Mouse (Mus musculus) CH12.LX (cell line): Measurements from ENCODE around the gene Sema3f. TPM values are rescaled to one million over a fixed set of nuclear protein-coding genes. Genes with fewer than 3 reads are reported as not detected.

Experiments used
- DNase-seq: peaks from one replicate; pipeline ENCODE4 v3.0.0-alpha.2; 2013; ENCODE audit errors: extremely low read depth
- H3K27ac ChIP-seq: 2 replicates; pipeline ENCODE4 v1.5.1; 2012; ENCODE audit warnings: low read depth, mild to moderate bottlenecking, control low read depth, moderate library complexity; ENCODE audit not compliant: insufficient read depth
- H3K27me3 ChIP-seq: replicated peaks from 2 replicates; pipeline ENCODE3; 2012; ENCODE audit warnings: inconsistent platforms
- H3K36me3 ChIP-seq, 2 experiments: replicated peaks in 1 of 2; 2 replicates each; pipeline versions ENCODE3 to v1.6.1; 2012; ENCODE audit warnings: inconsistent platforms in 1 of 2, low read length in 1 of 2, mild to moderate bottlenecking in 1 of 2, mixed read lengths in 1 of 2, moderate library complexity in 1 of 2; ENCODE audit not compliant: control insufficient read depth in 1 of 2, insufficient read depth in 1 of 2
- H3K4me1 ChIP-seq, 2 experiments: 2 replicates each; pipeline ENCODE4 v1.6.1; 2012; ENCODE audit warnings: inconsistent platforms in 1 of 2, moderate library complexity in 1 of 2; ENCODE audit not compliant: insufficient read depth in 2 of 2, control insufficient read depth in 1 of 2
- H3K4me2 ChIP-seq: 2 replicates; pipeline ENCODE4 v1.6.1; 2012; ENCODE audit warnings: low read depth, mild to moderate bottlenecking, control low read depth; ENCODE audit not compliant: poor library complexity, insufficient read depth, severe bottlenecking
- H3K4me3 ChIP-seq, 3 experiments: fragments of 150-350 bp in 1 of 3; sonication (generic) in 1 of 3; replicated peaks in 1 of 3; 2 replicates each; pipeline versions ENCODE3 to v1.5.1; 2011 to 2012; ENCODE audit warnings: low read depth in 2 of 3, low read length in 2 of 3, mild to moderate bottlenecking in 2 of 3, moderate library complexity in 2 of 3, control low read depth in 1 of 3, improper control_type of control experiment in 1 of 3, inconsistent platforms in 1 of 3, mixed read lengths in 1 of 3; ENCODE audit not compliant: poor library complexity in 1 of 3
- H3K79me2 ChIP-seq: replicated peaks from 2 replicates; pipeline ENCODE4 v1.6.1; 2012; ENCODE audit warnings: mild to moderate bottlenecking, moderate library complexity; ENCODE audit not compliant: control insufficient read depth, poor library complexity, insufficient read depth, severe bottlenecking; ENCODE audit errors: extremely low read depth
- H3K9ac ChIP-seq: 2 replicates; pipeline ENCODE4 v1.6.1; 2012; ENCODE audit warnings: low read depth, mild to moderate bottlenecking, control low read depth, moderate library complexity; ENCODE audit not compliant: insufficient read depth
- H3K9me3 ChIP-seq: replicated peaks from 2 replicates; pipeline ENCODE3; 2012; ENCODE audit warnings: low read length, inconsistent platforms, mixed read lengths
- BHLHE40 ChIP-seq: IDR thresholded peaks from 2 replicates; pipeline ENCODE4 v1.6.1; 2011; ENCODE audit warnings: mild to moderate bottlenecking, low read depth, low read length, improper control_type of control experiment
- CHD1 ChIP-seq: IDR thresholded peaks from 2 replicates; pipeline ENCODE4 v1.6.1; 2012; ENCODE audit warnings: low read depth, low read length, improper control_type of control experiment, inconsistent platforms
- CHD2 ChIP-seq: IDR thresholded peaks from 2 replicates; pipeline ENCODE4 v1.6.1; 2011; ENCODE audit warnings: low read length, improper control_type of control experiment
- ELF1 ChIP-seq: IDR thresholded peaks from 2 replicates; pipeline ENCODE4 v1.6.1; 2014; ENCODE audit warnings: low read depth, mild to moderate bottlenecking, inconsistent platforms, low read length, improper control_type of control experiment
- EP300 ChIP-seq: IDR thresholded peaks from 2 replicates; pipeline ENCODE4 v1.6.1; 2011; ENCODE audit warnings: low read length, improper control_type of control experiment
- GABPA ChIP-seq: IDR thresholded peaks from 2 replicates; pipeline ENCODE4 v1.6.1; 2012; ENCODE audit warnings: low read depth, low read length, improper control_type of control experiment, inconsistent platforms; ENCODE audit not compliant: insufficient replicate concordance
- IRF4 ChIP-seq: IDR thresholded peaks from 2 replicates; pipeline ENCODE4 v1.6.1; 2014; ENCODE audit warnings: low read depth, mild to moderate bottlenecking, inconsistent platforms, low read length, improper control_type of control experiment
- JUN ChIP-seq: IDR thresholded peaks from 2 replicates; pipeline ENCODE4 v1.6.1; 2011; ENCODE audit warnings: low read depth, mild to moderate bottlenecking, low read length, improper control_type of control experiment, moderate library complexity; ENCODE audit not compliant: insufficient read depth
- MAX ChIP-seq: IDR thresholded peaks from 2 replicates; pipeline ENCODE4 v1.6.1; 2011; ENCODE audit warnings: low read length, improper control_type of control experiment
- MAZ ChIP-seq: IDR thresholded peaks from 2 replicates; pipeline ENCODE4 v1.6.1; 2012; ENCODE audit warnings: low read depth, mild to moderate bottlenecking, inconsistent platforms, low read length, improper control_type of control experiment, moderate library complexity
- MEF2A ChIP-seq: IDR thresholded peaks from 2 replicates; pipeline ENCODE4 v1.6.1; 2014; ENCODE audit warnings: low read depth, mild to moderate bottlenecking, inconsistent platforms, low read length, improper control_type of control experiment, borderline replicate concordance
- MXI1 ChIP-seq: IDR thresholded peaks from 2 replicates; pipeline ENCODE4 v1.6.1; 2011; ENCODE audit warnings: mild to moderate bottlenecking, low read depth, low read length, improper control_type of control experiment
- MYC ChIP-seq: IDR thresholded peaks from 2 replicates; pipeline ENCODE4 v1.6.1; 2011; ENCODE audit warnings: low read depth, mild to moderate bottlenecking, improper control_type of control experiment, low read length
- NRF1 ChIP-seq: IDR thresholded peaks from 2 replicates; pipeline ENCODE4 v1.6.1; 2014; ENCODE audit warnings: low read depth, mild to moderate bottlenecking, inconsistent platforms, low read length, improper control_type of control experiment, moderate library complexity
- PAX5 ChIP-seq: IDR thresholded peaks from 2 replicates; pipeline ENCODE4 v1.6.1; 2012; ENCODE audit warnings: low read length, inconsistent platforms, mixed read lengths
- POLR2AphosphoS2 ChIP-seq: IDR thresholded peaks from 2 replicates; pipeline ENCODE4 v1.6.1; 2011; ENCODE audit warnings: low read depth, low read length, improper control_type of control experiment
- RAD21 ChIP-seq: IDR thresholded peaks from 2 replicates; pipeline ENCODE4 v1.6.1; 2011; ENCODE audit warnings: low read depth, mild to moderate bottlenecking, low read length, improper control_type of control experiment, moderate library complexity
- RCOR1 ChIP-seq: conservative IDR thresholded peaks from 2 replicates; pipeline ENCODE4 v1.6.1; 2012; ENCODE audit warnings: low read depth, mild to moderate bottlenecking, inconsistent platforms, low read length, improper control_type of control experiment
- SIN3A ChIP-seq: IDR thresholded peaks from 2 replicates; pipeline ENCODE4 v1.6.1; 2012; ENCODE audit warnings: low read length, improper control_type of control experiment, inconsistent platforms
- SMC3 ChIP-seq: IDR thresholded peaks from 2 replicates; pipeline ENCODE4 v1.6.1; 2011; ENCODE audit warnings: low read depth, low read length, improper control_type of control experiment
- TCF12 ChIP-seq: IDR thresholded peaks from 2 replicates; pipeline ENCODE4 v1.6.1; 2014; ENCODE audit warnings: low read depth, mild to moderate bottlenecking, inconsistent platforms, low read length, improper control_type of control experiment
- UBTF ChIP-seq: IDR thresholded peaks from 2 replicates; pipeline ENCODE4 v1.6.1; 2012; ENCODE audit warnings: low read depth, mild to moderate bottlenecking, inconsistent platforms, low read length, improper control_type of control experiment, moderate library complexity
- USF1 ChIP-seq: IDR thresholded peaks from 2 replicates; pipeline ENCODE4 v1.6.1; 2014; ENCODE audit warnings: low read depth, mild to moderate bottlenecking, inconsistent platforms, low read length, improper control_type of control experiment
- USF2 ChIP-seq: conservative IDR thresholded peaks from 2 replicates; pipeline ENCODE4 v1.6.1; 2011; ENCODE audit warnings: low read depth, low read length, improper control_type of control experiment
- ZC3H11A ChIP-seq: IDR thresholded peaks from 2 replicates; pipeline ENCODE4 v1.6.1; 2012; ENCODE audit warnings: low read depth, mild to moderate bottlenecking, inconsistent platforms, low read length, improper control_type of control experiment
- ZKSCAN1 ChIP-seq: IDR thresholded peaks from 2 replicates; pipeline ENCODE4 v1.6.1; 2012; ENCODE audit warnings: low read depth, inconsistent platforms, low read length, improper control_type of control experiment, borderline replicate concordance
- ZNF384 ChIP-seq: IDR thresholded peaks from 2 replicates; pipeline ENCODE4 v1.6.1; 2012; ENCODE audit warnings: low read depth, low read length, improper control_type of control experiment, inconsistent platforms
- dilution Hi-C: fragments of 300-500 bp; cut with MboI; formaldehyde crosslinking; loops from 2 replicates; pipeline ENCODE4 v1.14.3; 2020; ENCODE audit warnings: low sequenced_read_pairs; ENCODE audit not compliant: extremely low pct_unique_long_range_greater_than_20kb, extremely low pct_ligation_motif_present
- in situ Hi-C: fragments of 300-500 bp; cut with MboI; formaldehyde crosslinking; loops from 3 replicates; pipeline ENCODE4 v1.14.3; 2019; ENCODE audit warnings: low sequenced_read_pairs, low pct_ligation_motif_present, low pct_unique_long_range_greater_than_20kb, mixed read lengths
- polyA plus RNA-seq: library from polyadenylated mRNA; unstranded; fragments of >175 nt; gene quantifications from 2 replicates; pipeline ENCODE4 v1.2.1, GENCODE M21; 2012; ENCODE audit warnings: low read depth; ENCODE audit not compliant: insufficient read length
- total RNA-seq, 2 experiments: library from RNA; depleted of rRNA; stranded (reverse); fragments of 300-350 nt in 1 of 2; fragments of >200 nt in 1 of 2; gene quantifications; 2 replicates each; pipeline ENCODE4 v1.2.3; 2012 to 2014

Sema3f gene
- total and polyA plus RNA-seq, 3 experiments, result 0.24 to 1.1 (median 0.36) TPM

- Histone ChIP-seq H3K4me2 (no peak overlapping the region), H3K9me3 (no peaks in the 10 kb centered on the region), H3K9ac (no peak overlapping the region), H3K36me3 (no peaks in the 10 kb centered on the region), H3K4me1 (peaks cover 7 to 26% of the 10 kb centered on the region in 2 experiments; a peak in 3 of 4 replicates), H3K27ac (no peak overlapping the region), H3K79me2 (no peaks in the 10 kb centered on the region), H3K27me3 (peaks cover 91% of the 10 kb centered on the region), H3K4me3 (no peak overlapping the region)
- in situ Hi-C loops, result no loop called here
- dilution Hi-C loops, result no loop called here
- no peak for DNase-seq
- TF ChIP-seq TCF12 (no peak), POLR2AphosphoS2 (no peak), RCOR1 (no peak), JUN (no peak), EP300 (no peak), SMC3 (no peak), ELF1 (peak; percentile 52), CHD2 (peak; percentile 60; the same call in 1 of the 2 replicates), PAX5 (no peak), UBTF (no peak), ZKSCAN1 (no peak), GABPA (no peak), SIN3A (no peak), MAZ (no peak), IRF4 (0 out of 2 replicates have a peak, but pooled peaks have one; percentile 35), MAX (no peak), NRF1 (no peak), USF1 (no peak), MYC (no peak), BHLHE40 (no peak)
Measured at GRCm38 (mm10) chr9:107707701-107708438, 2.4 kb downstream of the Sema3f start.

- DNase-seq, result no peak
- TF ChIP-seq TCF12, result no peak
- TF ChIP-seq POLR2AphosphoS2, result no peak
- TF ChIP-seq GABPA, result no peak
- no peak for TF ChIP-seq USF2
- TF ChIP-seq BHLHE40, result no peak
- no peak for TF ChIP-seq CHD1
- TF ChIP-seq RAD21, result no peak
- no peak for TF ChIP-seq NRF1
- no peak for TF ChIP-seq IRF4
- no peak for TF ChIP-seq ZC3H11A
- TF ChIP-seq USF1, result no peak
- no peak for TF ChIP-seq MXI1
- TF ChIP-seq ZNF384, result no peak
- no peak for TF ChIP-seq MAZ
- no peak for TF ChIP-seq MAX
- no peak for TF ChIP-seq ZKSCAN1
- TF ChIP-seq MEF2A, result no peak
- TF ChIP-seq EP300, result no peak
- no peaks in the 10 kb centered on the region for H3K79me2 ChIP-seq
- H3K27ac ChIP-seq, result no peak overlapping the region
- no peak overlapping the region for H3K4me2 ChIP-seq
- H3K36me3 ChIP-seq, result no peaks in the 10 kb centered on the region
- H3K4me1 ChIP-seq, result peaks cover 7 to 26% of the 10 kb centered on the region in 2 experiments; a peak in 3 of 4 replicates
- no peaks in the 10 kb centered on the region for H3K9me3 ChIP-seq
- dilution Hi-C loops (no loop called here), in situ Hi-C loops (no loop called here)
- H3K27me3 ChIP-seq, result peaks cover 94% of the 10 kb centered on the region
- H3K4me3 ChIP-seq, result no peak overlapping the region
- H3K9ac ChIP-seq, result no peak overlapping the region
Measured at GRCm38 (mm10) chr9:107706781-107707211, 3.5 kb downstream of the Sema3f start.
